Mouse (Mus musculus) lung, postnatal 10 days (tissue): ENCODE measurements around the gene Rasa3.

ENCODE experiments used
- DNase-seq: peaks from one replicate; pipeline ENCODE4 v3.0.0; 2021

The Rasa3 gene

GRCm38 (mm10) chr8:13616831-13617505 lies 60.4 kb downstream of the Rasa3 start:
- no peak for DNase-seq

GRCm38 (mm10) chr8:13614924-13615391 lies 62.4 kb downstream of the Rasa3 start:
- peak; percentile 77 for DNase-seq

GRCm38 (mm10) chr8:13614136-13614535 lies 63.3 kb downstream of the Rasa3 start:
- DNase-seq: no peak

- no peak for DNase-seq
Observed at GRCm38 (mm10) chr8:13611702-13612101, 65.7 kb downstream of the Rasa3 start.

GRCm38 (mm10) chr8:13609971-13610370 lies 67.4 kb downstream of the Rasa3 start:
- DNase-seq: no peak

- no peak for DNase-seq
Observed at GRCm38 (mm10) chr8:13608946-13609345, 68.5 kb downstream of the Rasa3 start.

- no peak for DNase-seq
Observed at GRCm38 (mm10) chr8:13605920-13606480, 71.4 kb downstream of the Rasa3 start.

GRCm38 (mm10) chr8:13602621-13603020 lies 74.8 kb downstream of the Rasa3 start:
- DNase-seq: peak; percentile 73

- peak; percentile 53 for DNase-seq
Observed at GRCm38 (mm10) chr8:13601166-13601565, 76.2 kb downstream of the Rasa3 start.

GRCm38 (mm10) chr8:13600716-13601115 lies 76.7 kb downstream of the Rasa3 start:
- DNase-seq: no peak

- DNase-seq: peak; percentile 74
Observed at GRCm38 (mm10) chr8:13600204-13600603, 77.2 kb downstream of the Rasa3 start.

GRCm38 (mm10) chr8:13597777-13598176 lies 79.6 kb downstream of the Rasa3 start:
- DNase-seq: no peak

GRCm38 (mm10) chr8:13595861-13596260 lies 81.5 kb downstream of the Rasa3 start:
- DNase-seq: no peak

- peak; percentile 55 for DNase-seq
Observed at GRCm38 (mm10) chr8:13594884-13595323, 82.5 kb downstream of the Rasa3 start.

- no peak for DNase-seq
Observed at GRCm38 (mm10) chr8:13593340-13593739, 84.1 kb downstream of the Rasa3 start.

GRCm38 (mm10) chr8:13591246-13591645 lies 86.2 kb downstream of the Rasa3 start:
- DNase-seq: no peak

GRCm38 (mm10) chr8:13589071-13589470 lies 88.3 kb downstream of the Rasa3 start:
- no peak for DNase-seq

- DNase-seq: peak; percentile 31
Observed at GRCm38 (mm10) chr8:13584652-13585051, 92.8 kb downstream of the Rasa3 start.

- DNase-seq: no peak
Observed at GRCm38 (mm10) chr8:13577869-13578268, 99.5 kb downstream of the Rasa3 start.

- no peak for DNase-seq
Observed at GRCm38 (mm10) chr8:13571999-13572398, 105.4 kb downstream of the Rasa3 start.

- peak; percentile 55 for DNase-seq
Observed at GRCm38 (mm10) chr8:13562118-13562517, 115.3 kb downstream of the Rasa3 start, which contains the start of gene 1700029H14Rik. 1700029H14Rik (minus strand) TSS chr8:13562461.

GRCm38 (mm10) chr8:13557526-13557925 lies 119.9 kb downstream of the Rasa3 start:
- DNase-seq: no peak

- no peak for DNase-seq
Observed at GRCm38 (mm10) chr8:13551574-13551830, 125.9 kb downstream of the Rasa3 start.

- DNase-seq: peak; percentile 97
Observed at GRCm38 (mm10) chr8:13550718-13551573, 126.5 kb downstream of the Rasa3 start.
